Mouse (Mus musculus): ENCODE measurements around the gene Fdx1. TPM values are rescaled to one million over a fixed set of nuclear protein-coding genes. Genes with fewer than 3 reads are reported as not detected.

The Fdx1 gene
- total RNA-seq, 4 experiments from 2014 or later = 16.4 to 18.8 (median 17.4) TPM

GRCm38 (mm10) chr9:51908838-51909237, 54.5 kb downstream of the Fdx1 start:
- peak; percentile 42 to 86 for DNase-seq (ENCODE audit: low spot score in 2 of 2)

- DNase-seq (ENCODE audit: low spot score in 2 of 2) = no peak
Observed at GRCm38 (mm10) chr9:51908255-51908654, 55.1 kb downstream of the Fdx1 start.

GRCm38 (mm10) chr9:51906938-51907337, 56.4 kb downstream of the Fdx1 start:
- DNase-seq (ENCODE audit: low spot score in 2 of 2) = no peak

Other genes with a start within 250 kb of the Fdx1 start
- 10 to 100 TPM; 54.0 to 68.6 (median 63.4) TPM for gene Arhgap20, start 198.2 kb downstream of the Fdx1 start, total RNA-seq (2022)
- 10 to 100 TPM; 55.3 to 58.1 (median 57.4) TPM for gene Rdx, start 83.6 kb upstream of the Fdx1 start, total RNA-seq (2022)
- gene Zc3h12c, start 205.0 kb upstream of the Fdx1 start, total RNA-seq (2022) = 10 to 100 TPM; 10.6 to 14.2 (median 11.4) TPM